Mouse (Mus musculus) T-cell, adult 66 days (primary cell): ENCODE data around the gene Ctr9. TPM values are rescaled to one million over a fixed set of nuclear protein-coding genes. Genes with fewer than 3 reads are reported as not detected.

Source experiments
- total RNA-seq, 2 experiments: library from RNA; stranded (reverse); gene quantifications; 3 replicates in 1 of 2; 4 replicates in 1 of 2; pipeline ENCODE4 v1.2.4; 2023

Ctr9 gene
- total RNA-seq = 10 to 100 TPM; 59.3 to 67.7 TPM

DNA sequence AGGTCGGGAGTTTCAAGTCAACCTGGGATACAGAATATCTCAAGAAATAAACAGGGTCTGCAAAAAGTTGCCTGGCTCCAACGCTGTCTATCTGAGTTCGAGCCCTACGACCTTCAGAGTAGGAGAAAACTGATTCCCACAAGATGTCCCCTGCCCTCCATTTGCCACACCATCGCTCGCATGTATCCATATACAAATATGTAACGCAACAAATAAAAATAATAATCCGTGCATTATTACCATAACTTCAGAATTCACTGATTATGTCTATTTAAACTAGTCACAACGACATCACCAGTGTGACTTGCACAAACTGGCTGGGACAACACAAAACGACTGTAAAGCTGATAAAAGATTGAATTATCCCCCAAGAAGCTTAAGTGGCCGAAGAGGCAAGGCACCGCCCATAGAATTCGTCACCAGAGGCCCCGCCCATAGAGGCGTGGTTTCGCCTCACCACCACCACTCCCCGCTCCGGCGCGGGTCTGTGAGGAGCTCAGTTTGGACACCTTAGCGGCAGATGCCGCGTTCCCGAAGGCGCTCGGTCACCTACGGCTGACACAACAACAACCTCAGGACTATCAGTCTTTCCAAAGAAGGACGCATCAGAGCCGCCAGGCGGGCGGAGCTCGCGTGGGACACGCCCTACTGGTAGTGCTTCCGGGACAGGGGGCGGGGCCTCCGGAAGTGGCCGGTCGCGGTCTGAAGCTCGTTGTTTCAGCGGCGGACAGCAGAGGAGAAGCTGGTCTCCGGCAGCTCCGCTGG, at the start of gene Ctr9:
TSS of gene Ctr9 (plus strand) at position 671 of the 765 bp plus-strand sequence.

DNA sequence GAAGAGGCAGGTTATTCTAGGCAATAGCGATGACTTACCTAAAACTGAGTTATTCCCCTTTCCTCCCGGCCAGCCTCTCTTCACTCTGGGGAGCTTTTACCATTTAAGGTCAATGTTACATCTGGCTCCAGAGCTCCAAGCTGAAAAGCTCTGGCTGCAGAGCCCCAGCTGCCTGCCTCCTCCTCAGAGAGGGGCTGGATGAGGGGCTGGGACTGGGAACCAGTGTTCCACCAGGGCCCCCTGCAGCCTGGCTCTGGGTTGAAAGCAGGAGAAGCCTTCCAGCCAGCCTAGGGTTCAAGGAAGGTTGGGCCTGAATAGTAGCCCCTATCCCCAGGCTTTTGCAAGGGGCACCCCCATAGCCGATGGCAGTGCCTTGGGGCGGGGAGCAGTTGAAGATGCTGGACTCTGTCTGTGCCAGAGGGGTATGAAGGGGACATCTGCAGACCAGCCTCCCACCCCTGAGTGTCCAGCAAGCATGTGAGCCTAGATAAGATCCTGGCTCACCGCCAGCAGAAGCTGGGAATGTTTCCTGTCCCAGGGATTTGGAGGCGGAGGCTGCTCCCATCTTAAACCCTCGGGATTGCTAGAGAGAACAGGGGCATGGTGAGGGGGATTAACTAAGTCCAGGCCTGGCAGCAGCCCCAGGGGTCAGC, 46.6 kb upstream of the Ctr9 start, which contains the start of gene Mrvi1:
TSS of gene Mrvi1 (minus strand) at position 409 of the 653 bp plus-strand sequence.

DNA sequence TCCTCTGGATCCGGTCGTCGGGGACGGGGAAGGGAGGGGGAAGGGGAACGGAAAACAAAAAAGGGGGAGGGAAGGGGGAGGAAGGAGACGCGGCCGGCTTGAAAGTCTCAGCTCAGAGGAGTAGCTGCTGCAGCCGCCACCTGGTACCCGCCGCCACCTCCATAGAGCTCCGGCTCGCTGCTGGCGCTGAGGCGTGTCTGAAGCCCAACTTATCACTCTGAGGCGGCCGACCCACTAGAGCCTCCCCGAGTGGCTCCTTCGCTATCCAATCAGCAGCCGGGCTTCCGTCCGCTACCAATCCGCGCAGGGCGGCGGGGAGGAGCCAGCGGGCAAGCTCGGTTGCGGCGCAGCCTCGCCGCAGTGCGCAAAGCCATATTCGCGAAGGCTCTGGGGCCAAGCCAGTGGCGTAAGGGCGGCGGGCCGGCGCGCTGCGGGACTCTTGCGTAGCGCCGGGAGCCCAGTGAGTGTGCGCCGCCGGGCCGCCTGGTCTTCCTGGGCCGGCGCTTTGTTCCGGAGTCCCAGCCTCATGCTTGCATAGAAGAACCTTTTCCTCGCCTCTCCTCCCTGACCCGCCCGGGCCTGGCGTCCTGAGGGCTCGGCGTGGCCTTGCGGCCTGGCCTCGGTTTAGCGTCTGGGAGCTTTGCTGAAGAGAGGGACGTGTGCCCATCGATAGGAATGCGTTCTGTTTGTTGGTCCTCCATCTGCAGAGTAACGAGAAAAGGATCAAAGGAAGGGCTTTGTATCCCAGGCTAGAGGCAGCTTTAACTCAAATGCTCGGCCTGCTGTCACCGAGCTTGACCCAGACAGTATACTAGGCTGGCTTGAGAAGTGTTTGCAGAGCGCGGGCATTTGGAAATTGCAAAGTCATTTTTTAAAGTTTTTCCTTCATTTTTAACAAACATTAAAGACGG, 54.3 kb downstream of the Ctr9 start, which contains the start of gene Eif4g2:
TSS of gene Eif4g2 (minus strand) at position 209 of the 911 bp plus-strand sequence.

Other genes with a start within 250 kb of the Ctr9 start
- gene Rnf141, start 184.5 kb upstream of the Ctr9 start, total RNA-seq = 10 to 100 TPM; 25.1 to 26.7 TPM
- not detected for gene Lyve1, start 165.7 kb upstream of the Ctr9 start, total RNA-seq
- gene Mrvi1, start 46.5 kb upstream of the Ctr9 start, total RNA-seq = 1 to 10 TPM; 1.8 to 3.3 TPM
- gene Eif4g2, start 54.1 kb downstream of the Ctr9 start, total RNA-seq = 1,000 to 10,000 TPM; 1,411 to 1,471 TPM